Mouse (Mus musculus): ENCODE data around the gene Zfp511. TPM values are rescaled to one million over a fixed set of nuclear protein-coding genes. Genes with fewer than 3 reads are reported as not detected.

The Zfp511 gene
- polyA plus RNA-seq, 1 experiment from 2014 or later, result 34.6 TPM

DNA sequence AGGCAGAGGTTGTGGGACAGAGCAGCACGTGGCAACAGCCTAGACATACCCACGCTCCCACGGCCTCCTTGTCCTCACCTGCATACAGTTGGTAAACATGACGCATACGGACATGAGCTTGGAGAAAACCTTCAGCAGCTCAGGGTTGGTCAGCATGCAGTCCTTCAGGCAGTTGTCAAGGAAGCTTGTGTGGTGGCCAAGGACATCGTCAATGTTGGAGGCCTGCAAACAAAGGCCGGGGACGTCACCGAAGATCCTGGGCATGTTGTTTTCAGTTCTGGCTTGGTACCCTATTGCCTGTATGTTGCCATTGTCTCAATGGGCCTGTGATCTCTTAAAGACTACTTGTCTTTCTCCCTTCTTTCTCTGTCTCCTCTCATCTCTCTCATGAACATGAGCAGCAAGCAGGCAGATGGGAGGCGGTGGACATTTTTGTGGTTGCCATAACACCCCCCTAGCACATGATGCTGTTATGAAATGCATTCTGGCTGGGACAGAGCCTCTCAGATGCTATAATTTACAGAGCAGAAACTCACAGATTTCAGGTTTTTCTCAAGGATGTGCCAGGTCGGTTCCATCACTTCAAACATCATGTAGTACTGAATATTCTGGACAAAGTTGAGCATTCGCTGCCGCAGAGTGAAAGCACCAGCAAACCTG lies 37.4 kb upstream of the Zfp511 start:
- no peak overlapping the region for H3K4me2 ChIP-seq (ENCODE audit: low read length)
- WGBS, result 94% methylated on average over 13 of the region's 13 CpGs
- peaks cover 87% of the 10 kb centered on the region for H3K36me3 ChIP-seq (ENCODE audit: control insufficient read depth, insufficient read depth, low read length)
- no peak for ATAC-seq (ENCODE audit: insufficient number of reproducible peaks, insufficient read depth, low FRiP score, low read depth)
- H3K9ac ChIP-seq (ENCODE audit: low read length), result no peak overlapping the region
- H3K27ac ChIP-seq (replicated peaks in 1 of 2; ENCODE audit: control insufficient read depth in 1 of 2, insufficient read depth in 1 of 2, low read depth in 2 of 2, low read length in 2 of 2), result no peak overlapping the region
- H3K9me3 ChIP-seq (ENCODE audit: control insufficient read depth, low read length), result no peaks in the 10 kb centered on the region
- H3K4me1 ChIP-seq (ENCODE audit: control insufficient read depth in 2 of 2, insufficient read depth in 2 of 2, low read length in 2 of 2), result no peaks in the 10 kb centered on the region
- H3K27me3 ChIP-seq (ENCODE audit: control insufficient read depth, insufficient read depth, low read length), result 0 out of 2 replicates have a peak, but pooled peaks cover under 1% of the 10 kb centered on the region
- no peak overlapping the region for H3K4me3 ChIP-seq (ENCODE audit: control insufficient read depth in 1 of 2, insufficient read depth in 1 of 2, low read depth in 1 of 2, low read length in 2 of 2)

DNA sequence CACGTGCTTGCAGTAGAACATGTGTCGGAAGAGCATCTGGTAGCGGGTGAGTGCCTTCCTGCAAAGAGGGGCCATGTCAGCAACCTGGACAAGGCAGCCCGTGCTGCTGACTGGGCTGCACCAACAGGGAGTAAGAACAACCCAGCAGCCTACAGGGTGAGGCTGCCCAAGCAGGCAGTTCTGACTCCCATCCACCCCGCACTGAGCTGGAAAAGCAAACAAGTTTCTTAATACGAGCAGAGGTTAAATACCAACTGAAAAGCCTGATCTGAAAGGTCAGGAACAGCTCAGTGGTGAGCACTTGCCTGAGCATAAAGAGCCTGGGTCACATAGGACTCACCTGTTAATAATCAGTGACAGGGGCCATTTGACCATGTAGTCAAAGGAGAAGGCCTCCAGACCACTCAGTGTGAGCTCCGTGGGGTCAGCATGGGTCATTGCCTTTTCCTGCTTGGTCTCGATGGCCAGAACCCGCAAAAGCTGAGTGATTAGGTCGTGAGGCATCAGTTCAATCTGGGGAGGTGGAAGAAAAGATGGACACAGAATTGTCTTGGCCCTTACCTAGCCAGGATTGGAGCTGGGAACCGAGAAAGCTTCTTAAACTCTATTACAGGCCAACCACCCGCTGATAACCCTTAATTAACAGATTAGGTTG lies 35.0 kb upstream of the Zfp511 start:
- WGBS, result 83% methylated on average over 12 of the region's 12 CpGs
- no peak overlapping the region for H3K4me2 ChIP-seq (ENCODE audit: low read length)
- ATAC-seq (ENCODE audit: insufficient number of reproducible peaks, insufficient read depth, low FRiP score, low read depth), result no peak
- H3K9me3 ChIP-seq (ENCODE audit: control insufficient read depth, low read length), result no peaks in the 10 kb centered on the region
- no peaks in the 10 kb centered on the region for H3K27me3 ChIP-seq (ENCODE audit: control insufficient read depth, insufficient read depth, low read length)
- no peak overlapping the region for H3K4me3 ChIP-seq (ENCODE audit: control insufficient read depth in 1 of 2, insufficient read depth in 1 of 2, low read depth in 1 of 2, low read length in 2 of 2)
- H3K9ac ChIP-seq (ENCODE audit: low read length), result no peak overlapping the region
- H3K36me3 ChIP-seq (ENCODE audit: control insufficient read depth, insufficient read depth, low read length), result peaks cover 95% of the 10 kb centered on the region
- no peak overlapping the region for H3K27ac ChIP-seq (replicated peaks in 1 of 2; ENCODE audit: control insufficient read depth in 1 of 2, insufficient read depth in 1 of 2, low read depth in 2 of 2, low read length in 2 of 2)
- H3K4me1 ChIP-seq (ENCODE audit: control insufficient read depth in 2 of 2, insufficient read depth in 2 of 2, low read length in 2 of 2), result no peaks in the 10 kb centered on the region

DNA sequence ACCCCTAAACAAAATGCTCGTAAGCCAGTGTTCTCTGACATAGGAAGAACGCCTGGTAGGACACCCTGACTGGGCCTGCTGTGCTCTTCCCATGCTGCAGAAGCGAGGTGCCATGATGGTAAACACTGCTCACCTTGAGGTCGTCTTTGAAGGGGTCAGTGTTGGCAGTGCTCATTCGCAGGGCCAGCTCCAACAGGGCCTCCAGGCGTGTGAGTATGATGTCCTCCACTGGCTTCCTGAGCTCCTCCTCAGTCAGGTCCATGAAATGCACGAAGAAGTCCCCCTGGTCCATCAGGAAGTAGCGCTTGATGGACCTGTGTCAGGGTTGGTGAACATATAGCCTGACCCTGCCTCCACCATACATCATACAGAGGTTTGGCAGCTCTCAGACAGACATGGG lies 31.5 kb upstream of the Zfp511 start:
- Histone ChIP-seq H3K27ac (replicated peaks in 1 of 2; ENCODE audit: control insufficient read depth in 1 of 2, insufficient read depth in 1 of 2, low read depth in 2 of 2, low read length in 2 of 2) (no peak overlapping the region), H3K9me3 (ENCODE audit: control insufficient read depth, low read length) (no peaks in the 10 kb centered on the region), H3K27me3 (ENCODE audit: control insufficient read depth, insufficient read depth, low read length) (no peaks in the 10 kb centered on the region), H3K4me3 (ENCODE audit: control insufficient read depth in 1 of 2, insufficient read depth in 1 of 2, low read depth in 1 of 2, low read length in 2 of 2) (no peak overlapping the region), H3K36me3 (ENCODE audit: control insufficient read depth, insufficient read depth, low read length) (peaks cover 83% of the 10 kb centered on the region), H3K9ac (ENCODE audit: low read length) (no peak overlapping the region), H3K4me1 (ENCODE audit: control insufficient read depth in 2 of 2, insufficient read depth in 2 of 2, low read length in 2 of 2) (no peaks in the 10 kb centered on the region), H3K4me2 (ENCODE audit: low read length) (no peak overlapping the region)
- 91% methylated on average over 8 of the region's 8 CpGs for WGBS
- no peak for ATAC-seq (ENCODE audit: insufficient number of reproducible peaks, insufficient read depth, low FRiP score, low read depth)

DNA sequence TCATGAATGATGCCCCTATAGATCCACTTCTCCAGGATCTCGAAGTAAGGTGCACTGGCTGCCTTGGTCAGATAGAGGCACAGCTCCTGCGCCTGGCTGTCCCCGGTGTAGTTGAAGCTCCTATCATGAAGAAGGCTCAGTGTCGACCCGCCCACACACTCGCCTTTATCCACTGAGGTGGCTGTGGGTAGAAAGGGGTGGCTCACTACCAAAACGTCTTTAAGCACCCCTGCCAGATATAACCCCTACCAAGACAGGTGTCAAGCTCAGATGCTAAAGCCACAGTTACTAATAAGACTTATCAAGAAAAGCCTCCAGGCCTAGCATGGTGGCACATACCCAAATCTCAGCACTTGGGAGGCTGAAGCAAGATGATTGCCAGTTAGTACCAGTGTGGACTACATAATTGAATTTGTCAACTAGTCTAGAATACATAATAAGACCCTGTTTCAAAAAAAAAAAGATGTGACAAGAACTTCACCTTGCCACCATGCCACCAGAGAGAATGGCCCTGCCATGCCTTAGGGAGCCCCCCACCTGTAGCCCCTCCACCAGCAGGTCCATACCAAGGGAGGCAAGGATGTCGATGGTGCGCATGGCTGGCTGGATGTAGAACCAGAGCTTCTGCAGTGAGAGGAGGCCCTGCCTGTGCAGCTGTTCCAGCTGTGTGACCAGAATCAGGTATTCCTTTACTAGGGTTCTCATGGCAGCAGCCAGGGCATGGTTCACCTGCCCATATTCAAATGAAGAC lies 29.2 kb upstream of the Zfp511 start:
- ATAC-seq (ENCODE audit: insufficient number of reproducible peaks, insufficient read depth, low FRiP score, low read depth), result no peak
- H3K9ac ChIP-seq (ENCODE audit: low read length), result no peak overlapping the region
- 89% methylated on average over 9 of the region's 9 CpGs for WGBS
- no peak overlapping the region for H3K4me2 ChIP-seq (ENCODE audit: low read length)
- no peaks in the 10 kb centered on the region for H3K27me3 ChIP-seq (ENCODE audit: control insufficient read depth, insufficient read depth, low read length)
- no peak overlapping the region for H3K4me3 ChIP-seq (ENCODE audit: control insufficient read depth in 1 of 2, insufficient read depth in 1 of 2, low read depth in 1 of 2, low read length in 2 of 2)
- H3K4me1 ChIP-seq (ENCODE audit: control insufficient read depth in 2 of 2, insufficient read depth in 2 of 2, low read length in 2 of 2), result no peaks in the 10 kb centered on the region
- H3K27ac ChIP-seq (replicated peaks in 1 of 2; ENCODE audit: control insufficient read depth in 1 of 2, insufficient read depth in 1 of 2, low read depth in 2 of 2, low read length in 2 of 2), result no peak overlapping the region
- H3K36me3 ChIP-seq (ENCODE audit: control insufficient read depth, insufficient read depth, low read length), result peaks cover 74% of the 10 kb centered on the region
- H3K9me3 ChIP-seq (ENCODE audit: control insufficient read depth, low read length), result no peaks in the 10 kb centered on the region

GRCm38 (mm10) chr7:140007781-140008180 lies 28.4 kb upstream of the Zfp511 start:
- Histone ChIP-seq H3K27me3 (ENCODE audit: control insufficient read depth, insufficient read depth, low read length) (no peaks in the 10 kb centered on the region), H3K27ac (replicated peaks in 1 of 2; ENCODE audit: control insufficient read depth in 1 of 2, insufficient read depth in 1 of 2, low read depth in 2 of 2, low read length in 2 of 2) (no peak overlapping the region), H3K4me3 (ENCODE audit: control insufficient read depth in 1 of 2, insufficient read depth in 1 of 2, low read depth in 1 of 2, low read length in 2 of 2) (no peak overlapping the region), H3K4me1 (ENCODE audit: control insufficient read depth in 2 of 2, insufficient read depth in 2 of 2, low read length in 2 of 2) (no peaks in the 10 kb centered on the region), H3K36me3 (ENCODE audit: control insufficient read depth, insufficient read depth, low read length) (peaks cover 67% of the 10 kb centered on the region), H3K9ac (ENCODE audit: low read length) (no peak overlapping the region), H3K4me2 (ENCODE audit: low read length) (no peak overlapping the region), H3K9me3 (ENCODE audit: control insufficient read depth, low read length) (no peaks in the 10 kb centered on the region)
- WGBS, result 90% methylated on average over 9 of the region's 9 CpGs
- no peak for ATAC-seq (ENCODE audit: insufficient number of reproducible peaks, insufficient read depth, low FRiP score, low read depth)

DNA sequence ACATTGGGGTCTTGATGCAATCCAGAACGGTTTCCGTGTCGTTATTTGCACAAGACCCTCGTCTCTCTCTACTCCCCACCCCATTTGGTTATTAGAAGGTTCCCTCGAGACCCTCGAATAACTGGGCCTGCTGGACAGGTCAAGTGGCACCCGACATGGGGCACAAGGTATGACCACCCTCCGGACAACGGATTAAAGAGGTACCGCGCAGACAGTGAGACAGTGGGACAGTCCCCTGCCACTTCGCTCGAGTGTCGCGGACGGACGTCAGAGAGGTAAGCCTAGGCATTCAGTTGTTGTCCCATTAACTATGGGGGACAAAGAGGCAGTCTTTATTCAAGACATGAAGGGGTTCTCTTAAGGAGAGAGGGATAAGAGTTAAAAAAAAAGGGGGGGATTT lies 24.9 kb upstream of the Zfp511 start:
- no peak overlapping the region for H3K27ac ChIP-seq (replicated peaks in 1 of 2; ENCODE audit: control insufficient read depth in 1 of 2, insufficient read depth in 1 of 2, low read depth in 2 of 2, low read length in 2 of 2)
- no peak for ATAC-seq (ENCODE audit: insufficient number of reproducible peaks, insufficient read depth, low FRiP score, low read depth)
- no peak overlapping the region for H3K4me3 ChIP-seq (ENCODE audit: control insufficient read depth in 1 of 2, insufficient read depth in 1 of 2, low read depth in 1 of 2, low read length in 2 of 2)
- WGBS, result 96% methylated on average over 17 of the region's 17 CpGs
- H3K9me3 ChIP-seq (ENCODE audit: control insufficient read depth, low read length), result no peaks in the 10 kb centered on the region
- no peaks in the 10 kb centered on the region for H3K27me3 ChIP-seq (ENCODE audit: control insufficient read depth, insufficient read depth, low read length)
- H3K9ac ChIP-seq (ENCODE audit: low read length), result no peak overlapping the region
- H3K36me3 ChIP-seq (ENCODE audit: control insufficient read depth, insufficient read depth, low read length), result peaks cover 37% of the 10 kb centered on the region
- no peaks in the 10 kb centered on the region for H3K4me1 ChIP-seq (ENCODE audit: control insufficient read depth in 2 of 2, insufficient read depth in 2 of 2, low read length in 2 of 2)
- H3K4me2 ChIP-seq (ENCODE audit: low read length), result no peak overlapping the region

GRCm38 (mm10) chr7:140031771-140032170 lies 4.4 kb upstream of the Zfp511 start:
- Histone ChIP-seq H3K36me3 (ENCODE audit: control insufficient read depth, insufficient read depth, low read length) (peaks cover 60% of the 10 kb centered on the region), H3K9ac (ENCODE audit: low read length) (no peak overlapping the region), H3K4me3 (ENCODE audit: control insufficient read depth in 1 of 2, insufficient read depth in 1 of 2, low read depth in 1 of 2, low read length in 2 of 2) (no peak overlapping the region), H3K27ac (replicated peaks in 1 of 2; ENCODE audit: control insufficient read depth in 1 of 2, insufficient read depth in 1 of 2, low read depth in 2 of 2, low read length in 2 of 2) (no peak overlapping the region), H3K4me1 (ENCODE audit: control insufficient read depth in 2 of 2, insufficient read depth in 2 of 2, low read length in 2 of 2) (peaks cover 0 to 6% of the 10 kb centered on the region in 2 experiments; a peak in 3 of 4 replicates), H3K27me3 (ENCODE audit: control insufficient read depth, insufficient read depth, low read length) (no peaks in the 10 kb centered on the region), H3K4me2 (ENCODE audit: low read length) (no peak overlapping the region), H3K9me3 (ENCODE audit: control insufficient read depth, low read length) (no peaks in the 10 kb centered on the region)
- 94% methylated on average over 12 of the region's 12 CpGs for WGBS
- no peak for ATAC-seq (ENCODE audit: insufficient number of reproducible peaks, insufficient read depth, low FRiP score, low read depth)

Data from heart, embryonic 14.5 days (tissue).